Mouse (Mus musculus): Measurements from ENCODE around the gene Prrg2.

- TF ChIP-seq CTCF (IDR thresholded peaks at IDR 0.05; ENCODE audit: extremely low read depth, insufficient read length, insufficient replicate concordance, low read depth, low read length) (no peak), POLR2A (IDR thresholded peaks at IDR 0.05; ENCODE audit: low read depth, low read length) (no peak)
Measured at GRCm38 (mm10) chr7:45013366-45014095, 48.9 kb downstream of the Prrg2 start.
